9 mouse cellular contexts compared by ENCODE assay signal in genomic region chr17:34897373-34898159, GRCm38 (mm10). TPM values are rescaled to one million over a fixed set of nuclear protein-coding genes. Genes with fewer than 3 reads are reported as not detected.
DNase-seq lines count a peak whose midpoint lies in the region; ATAC-seq lines count a peak whose summit lies in the region.
"Had no signal": no experiment of that assay in that cellular context is flagged by ENCODE, and none has a peak within 500 bp of the region (broad histone marks: within the 10 kb centered on the region; RNA-seq: fewer than 3 reads in every experiment).

No protein-coding gene starts in this region.

- no peaks in the 10 kb centered on the region for H3K27me3 ChIP-seq in heart, embryonic 11.5 days (ENCODE audit: control insufficient read depth, insufficient read depth, low read length)
- H3K27me3 ChIP-seq: Patski had no signal

- peak overlapping the region; percentile 98 for H3K9ac ChIP-seq in heart, embryonic 11.5 days (ENCODE audit: low read depth, low read length)

- 10% methylated on average over 10 of the region's 10 CpGs for WGBS in heart, embryonic 11.5 days (ENCODE audit: insufficient replicate concordance)

- H3K4me3 ChIP-seq in heart, embryonic 11.5 days (ENCODE audit: low read depth, low read length) = peak overlapping the region; percentile 78

- DNase-seq in kidney, adult 11 months = peak; percentile 55
- no peak for DNase-seq in kidney, adult 18-20 months
- DNase-seq in cerebellum, postnatal 25 days = peak; percentile 37 to 55
- peak; percentile 61 for DNase-seq in kidney, postnatal 14 days
- DNase-seq in lung, postnatal 10 days = peak; percentile 65
- DNase-seq in right cerebral cortex, postnatal 36 days (ENCODE audit: low spot score in 2 of 2) = peak; percentile 46 to 51
- no peak for DNase-seq in thymus, adult 18-20 months

- H3K27ac ChIP-seq in heart, embryonic 11.5 days (ENCODE audit: low read depth, low read length) = peak overlapping the region; percentile 90

- H3K36me3 ChIP-seq in heart, embryonic 11.5 days (ENCODE audit: control insufficient read depth, insufficient read depth, low read length) = peaks cover 11% of the 10 kb centered on the region

- no peaks in the 10 kb centered on the region for H3K9me3 ChIP-seq in heart, embryonic 11.5 days (replicated peaks; ENCODE audit: control insufficient read depth, low read length)

- H3K4me2 ChIP-seq in heart, embryonic 11.5 days = peak overlapping the region; percentile 93

- peaks cover 29% of the 10 kb centered on the region for H3K4me1 ChIP-seq in heart, embryonic 11.5 days (ENCODE audit: control insufficient read depth, insufficient read depth, low read length)

- ATAC-seq in heart, embryonic 11.5 days (replicated peaks; ENCODE audit: insufficient number of reproducible peaks, low FRiP score, low TSS enrichment) = no peak

RNA-seq across cellular contexts. Expression of gene C2, which starts 0.5 kb away (rescaled TPM):
- polyA plus RNA-seq in heart, embryonic 11.5 days (2014; fragmentation: Nextera tagmentation; extraction: Ambion mirVana) = 0.70 and 0.94 TPM in 2 replicates

RNA-seq across cellular contexts. Expression of gene Ehmt2, which starts 0.7 kb away (rescaled TPM):
- polyA plus RNA-seq in heart, embryonic 11.5 days (2014; fragmentation: Nextera tagmentation; extraction: Ambion mirVana) = 32.4 and 42.3 TPM in 2 replicates

RNA-seq across cellular contexts. Expression of gene Gm20547, which starts 15.7 kb away (rescaled TPM):
- not detected in 2 replicates for polyA plus RNA-seq in heart, embryonic 11.5 days (2014; fragmentation: Nextera tagmentation; extraction: Ambion mirVana)
- polyA plus RNA-seq: Patski had no signal

RNA-seq across cellular contexts. Expression of gene Slc44a4, which starts 16.7 kb away (rescaled TPM):
- polyA plus RNA-seq in heart, embryonic 11.5 days (2014; fragmentation: Nextera tagmentation; extraction: Ambion mirVana) = 0.10 and 0.13 TPM in 2 replicates

RNA-seq across cellular contexts. Expression of gene Zbtb12, which starts 18.3 kb away (rescaled TPM):
- polyA plus RNA-seq in heart, embryonic 11.5 days (2014; fragmentation: Nextera tagmentation; extraction: Ambion mirVana) = 0.52 and 0.59 TPM in 2 replicates

Comparison
In these comparisons a context has a peak if more than half of its experiments do, and no peak if none do; other contexts are left out.
1. DNase-seq: peak in kidney, adult 11 months (single experiment), cerebellum, postnatal 25 days (2 of 2), kidney, postnatal 14 days (single experiment), lung, postnatal 10 days (single experiment) and right cerebral cortex, postnatal 36 days (2 of 2); none in kidney, adult 18-20 months (single experiment) and thymus, adult 18-20 months (0 of 2).